Mouse (Mus musculus) layer of hippocampus, adult 18-20 months (tissue): Measurements from ENCODE around the gene Zfp422. TPM values are rescaled to one million over a fixed set of nuclear protein-coding genes. Genes with fewer than 3 reads are reported as not detected.
"Not testable (repeated sequence)": the region's sequence is repeated elsewhere in the genome, so short reads cannot be mapped to it uniquely, and the experiment has no call there.

Experiments used
- DNase-seq, 2 experiments: peaks; one replicate each; pipeline ENCODE4 v3.0.0; 2022; ENCODE audit warnings: low spot score in 2 of 2
- total RNA-seq, 2 experiments: library from RNA; stranded (reverse); gene quantifications; 2 replicates each; pipeline ENCODE4 v1.2.3; 2021

Zfp422 gene
- total RNA-seq, 2 experiments from 2014 or later, result 20.5 to 24.6 TPM

- DNase-seq, result no peak
Observed at GRCm38 (mm10) chr6:116650406-116650805, 21.6 kb upstream of the Zfp422 start, which contains the start of gene Depp1. Depp1 (plus strand) TSS chr6:116650609.

GRCm38 (mm10) chr6:116649811-116650210, 21.0 kb upstream of the Zfp422 start:
- no peak for DNase-seq

GRCm38 (mm10) chr6:116647763-116648162, 19.0 kb upstream of the Zfp422 start:
- no peak for DNase-seq

GRCm38 (mm10) chr6:116644335-116644734, 15.5 kb upstream of the Zfp422 start:
- DNase-seq, result no peak

- no peak for DNase-seq
Observed at GRCm38 (mm10) chr6:116643881-116644280, 15.1 kb upstream of the Zfp422 start.

GRCm38 (mm10) chr6:116642942-116643341, 14.1 kb upstream of the Zfp422 start:
- DNase-seq, result no peak

GRCm38 (mm10) chr6:116639663-116640062, 10.9 kb upstream of the Zfp422 start:
- no peak for DNase-seq

- no peak for DNase-seq
Observed at GRCm38 (mm10) chr6:116638871-116639270, 10.1 kb upstream of the Zfp422 start.

- DNase-seq, result no peak
Observed at GRCm38 (mm10) chr6:116637496-116637895, 8.7 kb upstream of the Zfp422 start.

- no peak for DNase-seq
Observed at GRCm38 (mm10) chr6:116636581-116637235, 7.9 kb upstream of the Zfp422 start.

GRCm38 (mm10) chr6:116635251-116636180, 6.7 kb upstream of the Zfp422 start:
- DNase-seq, result no peak

GRCm38 (mm10) chr6:116633741-116634695, 5.2 kb upstream of the Zfp422 start:
- no peak for DNase-seq

GRCm38 (mm10) chr6:116632129-116632528, 3.3 kb upstream of the Zfp422 start:
- DNase-seq, result peak; percentile 31 to 76

- DNase-seq, result no peak
Observed at GRCm38 (mm10) chr6:116629766-116630165, 967 bp upstream of the Zfp422 start.

GRCm38 (mm10) chr6:116628095-116628494, 704 bp downstream of the Zfp422 start:
- no peak for DNase-seq

GRCm38 (mm10) chr6:116626417-116626816, 2.4 kb downstream of the Zfp422 start:
- not testable (repeated sequence) for DNase-seq

GRCm38 (mm10) chr6:116621318-116622023, 7.3 kb downstream of the Zfp422 start:
- DNase-seq, result no peak

GRCm38 (mm10) chr6:116618073-116618472, 10.7 kb downstream of the Zfp422 start:
- DNase-seq, result no peak

GRCm38 (mm10) chr6:116615719-116616118, 13.1 kb downstream of the Zfp422 start:
- no peak for DNase-seq

GRCm38 (mm10) chr6:116607230-116607629, 21.6 kb downstream of the Zfp422 start:
- no peak for DNase-seq
